Mouse (Mus musculus) cerebellum, adult 11-12 months (tissue): ENCODE measurements around the gene Snx29.
"Not testable (repeated sequence)": the region's sequence is repeated elsewhere in the genome, so short reads cannot be mapped to it uniquely, and the experiment has no call there.

Source experiments
- DNase-seq: peaks from one replicate; pipeline ENCODE4 v3.0.0; 2022

Snx29 gene

GRCm38 (mm10) chr16:11360576-11360975 is 37.9 kb downstream of the Snx29 start:
- not testable (repeated sequence) for DNase-seq

- no peak for DNase-seq
Observed at GRCm38 (mm10) chr16:11365626-11366025, 42.9 kb downstream of the Snx29 start.

- DNase-seq: no peak
Observed at GRCm38 (mm10) chr16:11366851-11367250, 44.1 kb downstream of the Snx29 start.

- DNase-seq: no peak
Observed at GRCm38 (mm10) chr16:11368412-11368811, 45.7 kb downstream of the Snx29 start.

GRCm38 (mm10) chr16:11369162-11369561 is 46.5 kb downstream of the Snx29 start:
- DNase-seq: no peak

GRCm38 (mm10) chr16:11369642-11370041 is 46.9 kb downstream of the Snx29 start:
- no peak for DNase-seq

GRCm38 (mm10) chr16:11370132-11370544 is 47.4 kb downstream of the Snx29 start:
- DNase-seq: no peak

- DNase-seq: no peak
Observed at GRCm38 (mm10) chr16:11379264-11379663, 56.6 kb downstream of the Snx29 start.

GRCm38 (mm10) chr16:11380038-11380437 is 57.3 kb downstream of the Snx29 start:
- no peak for DNase-seq

- DNase-seq: no peak
Observed at GRCm38 (mm10) chr16:11380871-11381270, 58.2 kb downstream of the Snx29 start.

GRCm38 (mm10) chr16:11384361-11384760 is 61.7 kb downstream of the Snx29 start:
- DNase-seq: peak; percentile 51

GRCm38 (mm10) chr16:11385150-11385549 is 62.4 kb downstream of the Snx29 start:
- DNase-seq: no peak

- DNase-seq: no peak
Observed at GRCm38 (mm10) chr16:11385798-11386197, 63.1 kb downstream of the Snx29 start.

GRCm38 (mm10) chr16:11386221-11386620 is 63.5 kb downstream of the Snx29 start:
- DNase-seq: no peak

GRCm38 (mm10) chr16:11388085-11388484 is 65.4 kb downstream of the Snx29 start:
- DNase-seq: no peak

GRCm38 (mm10) chr16:11389324-11389723 is 66.6 kb downstream of the Snx29 start:
- no peak for DNase-seq

- DNase-seq: no peak
Observed at GRCm38 (mm10) chr16:11396570-11396969, 73.9 kb downstream of the Snx29 start.

GRCm38 (mm10) chr16:11399386-11399785 is 76.7 kb downstream of the Snx29 start:
- DNase-seq: no peak

GRCm38 (mm10) chr16:11399845-11400565 is 77.3 kb downstream of the Snx29 start:
- no peak for DNase-seq

- no peak for DNase-seq
Observed at GRCm38 (mm10) chr16:11400936-11401335, 78.2 kb downstream of the Snx29 start.

- DNase-seq: no peak
Observed at GRCm38 (mm10) chr16:11405193-11405592, 82.5 kb downstream of the Snx29 start.

GRCm38 (mm10) chr16:11406201-11406600 is 83.5 kb downstream of the Snx29 start:
- no peak for DNase-seq

- DNase-seq: no peak
Observed at GRCm38 (mm10) chr16:11406622-11407021, 83.9 kb downstream of the Snx29 start.

GRCm38 (mm10) chr16:11407932-11408620 is 85.4 kb downstream of the Snx29 start:
- no peak for DNase-seq
